Mouse (Mus musculus) midbrain, postnatal 0 days (tissue): ENCODE measurements around the gene Rps6ka5. TPM values are rescaled to one million over a fixed set of nuclear protein-coding genes. Genes with fewer than 3 reads are reported as not detected.

Experiments used
- ATAC-seq: fragments of 200-750 bp; cut with Nextera tagmentation; 2 replicates; pipeline ENCODE4 v1.8.0; 2017; ENCODE audit warnings: moderate number of reproducible peaks, mild to moderate bottlenecking, moderate TSS enrichment, moderate library complexity; ENCODE audit not compliant: low FRiP score
- DNase-seq: peaks from one replicate; pipeline ENCODE4 v3.0.0-alpha.2; 2015; ENCODE audit warnings: low spot score
- H3K27ac ChIP-seq: fragments of 300-500 bp; sonication (generic); 2 replicates; pipeline ENCODE4 v1.5.1; 2014; ENCODE audit warnings: low read depth, mild to moderate bottlenecking, low read length, mixed read lengths
- H3K27me3 ChIP-seq: fragments of 300-500 bp; sonication (generic); 2 replicates; pipeline ENCODE4 v1.6.1; 2014; ENCODE audit warnings: low read length, control low read depth, mixed read lengths; ENCODE audit not compliant: insufficient read depth
- H3K36me3 ChIP-seq: fragments of 300-500 bp; sonication (generic); 2 replicates; pipeline ENCODE4 v1.6.1; 2014; ENCODE audit warnings: low read length, control low read depth, mixed read lengths; ENCODE audit not compliant: insufficient read depth
- H3K4me1 ChIP-seq: fragments of 300-500 bp; sonication (generic); 2 replicates; pipeline ENCODE4 v1.6.1; 2014; ENCODE audit warnings: mild to moderate bottlenecking, control low read depth, antibody characterized with exemption, low read length, mixed read lengths; ENCODE audit not compliant: insufficient read depth
- H3K4me2 ChIP-seq: fragments of 300-500 bp; sonication (generic); 2 replicates; pipeline ENCODE4 v1.6.1; 2014; ENCODE audit warnings: low read depth, mild to moderate bottlenecking, low read length, mixed read lengths; ENCODE audit not compliant: poor library complexity, severe bottlenecking
- H3K4me3 ChIP-seq: fragments of 300-500 bp; sonication (generic); 2 replicates; pipeline ENCODE4 v1.5.1; 2014; ENCODE audit warnings: low read depth, mild to moderate bottlenecking, low read length, moderate library complexity
- H3K9ac ChIP-seq: fragments of 300-500 bp; sonication (generic); replicated peaks from 2 replicates; pipeline ENCODE4 v1.6.1; 2014; ENCODE audit warnings: mild to moderate bottlenecking, low read length, moderate library complexity, mixed read lengths; ENCODE audit not compliant: poor library complexity, severe bottlenecking
- H3K9me3 ChIP-seq: fragments of 300-500 bp; sonication (generic); 2 replicates; pipeline ENCODE4 v1.6.1; 2016; ENCODE audit warnings: low read length, control low read depth
- CTCF ChIP-seq: IDR thresholded peaks from 2 replicates; pipeline ENCODE4 v1.5.1; 2016; ENCODE audit warnings: antibody characterized with exemption, mild to moderate bottlenecking
- WGBS: fragments of 180-500 bp; shearing (Covaris S2); extraction: QIAGEN DNeasy Blood & Tissue Kit; methylation state at CpG from one replicate; pipeline ENCODE4 v1.1.7; 2014; 5-methylcytosine and 5-hydroxymethylcytosine counted together
- polyA plus RNA-seq: library from polyadenylated mRNA; unstranded; fragments of >200 nt; fragmentation: Nextera tagmentation; extraction: Ambion mirVana; gene quantifications from 2 replicates; pipeline ENCODE4 v1.2.1, GENCODE M21; 2015
- total RNA-seq: library from RNA; depleted of rRNA; stranded (reverse); fragments of >200 nt; gene quantifications from 2 replicates; pipeline ENCODE4 v1.2.3, GENCODE M21; 2014

Rps6ka5 gene
- total and polyA plus RNA-seq, 2 experiments from 2014 or later, result 4.9 to 12.6 TPM

- no peak overlapping the region for H3K9ac ChIP-seq
- no peak overlapping the region for H3K27ac ChIP-seq
- H3K27me3 ChIP-seq, result no peaks in the 10 kb centered on the region
- TF ChIP-seq CTCF, result no peak
- H3K4me1 ChIP-seq, result no peaks in the 10 kb centered on the region
- peak; percentile 7 for DNase-seq
- no peak overlapping the region for H3K4me2 ChIP-seq
- no peak for ATAC-seq
- H3K36me3 ChIP-seq, result no peaks in the 10 kb centered on the region
- H3K4me3 ChIP-seq, result no peak overlapping the region
- WGBS, result 60% methylated on average over 4 of the region's 4 CpGs
- H3K9me3 ChIP-seq, result no peaks in the 10 kb centered on the region
These were observed 61.5 kb downstream of the Rps6ka5 start for GRCm38 (mm10) chr12:100665294-100665693.

DNA sequence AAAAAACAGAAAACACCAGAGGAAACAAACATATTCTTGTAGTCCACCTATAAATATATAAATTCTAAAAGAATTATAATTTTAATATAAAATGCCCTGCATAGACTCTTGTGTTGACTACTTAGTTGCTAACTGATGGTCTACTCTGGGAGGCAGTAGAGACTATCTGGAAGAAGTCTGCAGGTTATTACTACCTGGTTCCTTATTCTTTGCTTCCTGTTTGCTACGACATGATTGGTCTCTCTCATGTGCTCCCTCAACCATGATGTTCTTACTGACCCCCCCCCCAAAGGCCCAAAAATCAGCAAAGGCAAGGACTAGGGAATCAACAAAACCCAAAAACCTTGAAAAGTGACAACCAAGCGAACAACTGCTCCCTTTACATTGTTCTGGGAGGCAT, 66.7 kb downstream of the Rps6ka5 start:
- no peaks in the 10 kb centered on the region for H3K4me1 ChIP-seq
- H3K9ac ChIP-seq, result no peak overlapping the region
- WGBS, result 96% methylated on average over 2 of the region's 2 CpGs
- H3K36me3 ChIP-seq, result no peaks in the 10 kb centered on the region
- H3K9me3 ChIP-seq, result no peaks in the 10 kb centered on the region
- no peak overlapping the region for H3K4me3 ChIP-seq
- no peaks in the 10 kb centered on the region for H3K27me3 ChIP-seq
- DNase-seq (no peak), ATAC-seq (no peak)
- H3K27ac ChIP-seq, result no peak overlapping the region
- no peak for TF ChIP-seq CTCF
- no peak overlapping the region for H3K4me2 ChIP-seq

- H3K9ac ChIP-seq, result no peak overlapping the region
- H3K27ac ChIP-seq, result no peak overlapping the region
- no peak for DNase-seq
- no peaks in the 10 kb centered on the region for H3K36me3 ChIP-seq
- 90% methylated on average over 4 of the region's 4 CpGs for WGBS
- no peak for ATAC-seq
- H3K27me3 ChIP-seq, result no peaks in the 10 kb centered on the region
- H3K9me3 ChIP-seq, result no peaks in the 10 kb centered on the region
- no peak overlapping the region for H3K4me3 ChIP-seq
- no peaks in the 10 kb centered on the region for H3K4me1 ChIP-seq
- no peak overlapping the region for H3K4me2 ChIP-seq
- no peak for TF ChIP-seq CTCF
These were observed 70.8 kb downstream of the Rps6ka5 start for GRCm38 (mm10) chr12:100655972-100656371.

DNA sequence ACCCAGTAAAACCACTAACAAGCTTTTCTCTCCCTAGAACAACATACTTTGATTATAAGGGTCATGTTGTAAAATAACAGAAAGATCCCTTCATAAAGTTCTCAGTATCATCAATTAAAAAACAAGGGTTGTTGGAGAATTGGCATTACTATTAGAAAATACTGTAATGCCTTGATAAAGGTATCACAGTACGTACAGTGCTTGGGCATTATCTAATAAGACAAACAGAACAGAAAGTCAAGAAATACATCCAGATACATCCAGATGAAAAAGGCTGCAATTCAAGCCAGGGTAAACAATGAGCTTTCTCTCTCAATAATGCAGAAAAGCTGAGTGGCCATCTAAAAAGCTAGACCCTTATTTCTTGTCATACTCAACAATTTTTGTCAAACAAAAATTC, 84.8 kb downstream of the Rps6ka5 start:
- H3K27ac ChIP-seq, result no peak overlapping the region
- no peak for DNase-seq
- ATAC-seq, result no peak
- H3K36me3 ChIP-seq, result no peaks in the 10 kb centered on the region
- TF ChIP-seq CTCF, result no peak
- no peaks in the 10 kb centered on the region for H3K9me3 ChIP-seq
- H3K9ac ChIP-seq, result no peak overlapping the region
- 86% methylated on average over 1 of the region's 1 CpGs for WGBS
- no peaks in the 10 kb centered on the region for H3K4me1 ChIP-seq
- no peak overlapping the region for H3K4me2 ChIP-seq
- H3K4me3 ChIP-seq, result no peak overlapping the region
- H3K27me3 ChIP-seq, result no peaks in the 10 kb centered on the region

DNA sequence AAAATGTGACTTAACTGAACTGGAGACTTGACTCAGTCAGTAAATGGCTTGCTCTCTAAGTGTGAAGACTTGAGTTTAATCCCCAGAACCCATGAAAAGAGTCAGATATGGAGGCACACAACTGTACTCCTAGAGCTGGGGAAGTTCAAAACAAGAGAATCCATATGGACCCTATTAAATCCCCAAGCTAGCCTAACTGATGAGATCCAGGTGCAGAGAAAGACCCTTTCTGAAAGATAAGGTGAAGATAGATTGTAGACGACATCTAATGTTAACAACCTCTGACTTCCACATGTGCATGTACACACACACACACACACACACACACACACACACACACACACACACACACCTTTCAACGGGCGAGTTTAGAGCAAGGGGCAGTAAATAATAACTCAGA, 86.1 kb downstream of the Rps6ka5 start:
- Histone ChIP-seq H3K27me3 (no peaks in the 10 kb centered on the region), H3K9ac (no peak overlapping the region), H3K4me2 (no peak overlapping the region), H3K4me3 (no peak overlapping the region), H3K27ac (no peak overlapping the region), H3K9me3 (no peaks in the 10 kb centered on the region), H3K36me3 (no peaks in the 10 kb centered on the region), H3K4me1 (no peaks in the 10 kb centered on the region)
- DNase-seq (no peak), ATAC-seq (no peak)
- WGBS, result 96% methylated on average over 3 of the region's 3 CpGs
- TF ChIP-seq CTCF, result no peak

DNA sequence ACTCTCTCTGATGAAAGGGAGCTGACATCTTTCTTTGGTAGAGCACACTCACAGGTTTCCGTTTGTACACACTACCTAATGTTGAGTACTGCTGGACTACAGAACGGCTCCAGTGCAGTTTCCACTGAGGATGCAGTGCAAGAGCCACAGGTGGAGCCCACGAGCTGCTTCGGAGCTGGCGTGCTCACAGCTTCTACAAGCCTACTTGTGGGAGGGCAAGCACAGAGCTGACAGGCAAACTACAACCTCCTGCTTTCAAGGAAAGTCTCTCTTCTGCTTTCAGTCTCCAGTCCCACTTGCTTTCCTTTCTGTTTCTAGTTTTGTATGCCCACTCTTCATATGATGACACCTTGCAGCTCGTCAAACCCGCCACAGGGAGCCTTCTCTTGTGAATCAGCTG, 87.1 kb downstream of the Rps6ka5 start:
- no peak overlapping the region for H3K4me3 ChIP-seq
- no peaks in the 10 kb centered on the region for H3K27me3 ChIP-seq
- no peaks in the 10 kb centered on the region for H3K4me1 ChIP-seq
- WGBS, result 49% methylated on average over 7 of the region's 7 CpGs
- TF ChIP-seq CTCF, result peak; percentile 64
- no peak overlapping the region for H3K27ac ChIP-seq
- no peak overlapping the region for H3K4me2 ChIP-seq
- no peaks in the 10 kb centered on the region for H3K36me3 ChIP-seq
- ATAC-seq (no peak), DNase-seq (peak; percentile 64)
- no peaks in the 10 kb centered on the region for H3K9me3 ChIP-seq
- H3K9ac ChIP-seq, result no peak overlapping the region
